Mouse (Mus musculus) CH12.LX (cell line): ENCODE measurements at regions not wholly inside any gene's neighbourhood (a gene's known extent, or its start where the extent isn't known, plus 50 kb on each side); places are given as distances from the start of the nearest gene placed in this dataset.

ENCODE experiments used
- DNase-seq: peaks from one replicate; pipeline ENCODE4 v3.0.0-alpha.2; 2013; ENCODE audit errors: extremely low read depth
- H3K27ac ChIP-seq: 2 replicates; pipeline ENCODE4 v1.5.1; 2012; ENCODE audit warnings: low read depth, mild to moderate bottlenecking, control low read depth, moderate library complexity; ENCODE audit not compliant: insufficient read depth
- H3K27me3 ChIP-seq: replicated peaks from 2 replicates; pipeline ENCODE3; 2012; ENCODE audit warnings: inconsistent platforms
- H3K36me3 ChIP-seq, 2 experiments: replicated peaks in 1 of 2; 2 replicates each; pipeline versions ENCODE3 to v1.6.1; 2012; ENCODE audit warnings: inconsistent platforms in 1 of 2, low read length in 1 of 2, mild to moderate bottlenecking in 1 of 2, mixed read lengths in 1 of 2, moderate library complexity in 1 of 2; ENCODE audit not compliant: control insufficient read depth in 1 of 2, insufficient read depth in 1 of 2
- H3K4me1 ChIP-seq, 2 experiments: 2 replicates each; pipeline ENCODE4 v1.6.1; 2012; ENCODE audit warnings: inconsistent platforms in 1 of 2, moderate library complexity in 1 of 2; ENCODE audit not compliant: insufficient read depth in 2 of 2, control insufficient read depth in 1 of 2
- H3K4me2 ChIP-seq: 2 replicates; pipeline ENCODE4 v1.6.1; 2012; ENCODE audit warnings: low read depth, mild to moderate bottlenecking, control low read depth; ENCODE audit not compliant: poor library complexity, insufficient read depth, severe bottlenecking
- H3K4me3 ChIP-seq, 3 experiments: fragments of 150-350 bp in 1 of 3; sonication (generic) in 1 of 3; replicated peaks in 1 of 3; 2 replicates each; pipeline versions ENCODE3 to v1.5.1; 2011 to 2012; ENCODE audit warnings: low read depth in 2 of 3, low read length in 2 of 3, mild to moderate bottlenecking in 2 of 3, moderate library complexity in 2 of 3, control low read depth in 1 of 3, improper control_type of control experiment in 1 of 3, inconsistent platforms in 1 of 3, mixed read lengths in 1 of 3; ENCODE audit not compliant: poor library complexity in 1 of 3
- H3K79me2 ChIP-seq: replicated peaks from 2 replicates; pipeline ENCODE4 v1.6.1; 2012; ENCODE audit warnings: mild to moderate bottlenecking, moderate library complexity; ENCODE audit not compliant: control insufficient read depth, poor library complexity, insufficient read depth, severe bottlenecking; ENCODE audit errors: extremely low read depth
- H3K9ac ChIP-seq: 2 replicates; pipeline ENCODE4 v1.6.1; 2012; ENCODE audit warnings: low read depth, mild to moderate bottlenecking, control low read depth, moderate library complexity; ENCODE audit not compliant: insufficient read depth
- H3K9me3 ChIP-seq: replicated peaks from 2 replicates; pipeline ENCODE3; 2012; ENCODE audit warnings: low read length, inconsistent platforms, mixed read lengths
- BHLHE40 ChIP-seq: IDR thresholded peaks from 2 replicates; pipeline ENCODE4 v1.6.1; 2011; ENCODE audit warnings: mild to moderate bottlenecking, low read depth, low read length, improper control_type of control experiment
- CTCF ChIP-seq, 2 experiments: IDR thresholded peaks in 1 of 2; conservative IDR thresholded peaks in 1 of 2; 2 replicates each; pipeline ENCODE4 v1.5.1; 2011 to 2012; ENCODE audit warnings: low read depth in 2 of 2, low read length in 2 of 2, improper control_type of control experiment in 1 of 2, inconsistent platforms in 1 of 2, mild to moderate bottlenecking in 1 of 2, moderate library complexity in 1 of 2
- E2F4 ChIP-seq: IDR thresholded peaks from 2 replicates; pipeline ENCODE4 v1.6.1; 2011; ENCODE audit warnings: low read depth, low read length, improper control_type of control experiment; ENCODE audit not compliant: insufficient replicate concordance
- ELF1 ChIP-seq: IDR thresholded peaks from 2 replicates; pipeline ENCODE4 v1.6.1; 2014; ENCODE audit warnings: low read depth, mild to moderate bottlenecking, inconsistent platforms, low read length, improper control_type of control experiment
- ETS1 ChIP-seq: conservative IDR thresholded peaks from 2 replicates; pipeline ENCODE4 v1.6.1; 2012; ENCODE audit warnings: low read depth, mild to moderate bottlenecking, inconsistent platforms, low read length, improper control_type of control experiment, moderate library complexity
- HCFC1 ChIP-seq: IDR thresholded peaks from 2 replicates; pipeline ENCODE4 v1.6.1; 2012; ENCODE audit warnings: low read depth, mild to moderate bottlenecking, inconsistent platforms, low read length, improper control_type of control experiment
- IRF4 ChIP-seq: IDR thresholded peaks from 2 replicates; pipeline ENCODE4 v1.6.1; 2014; ENCODE audit warnings: low read depth, mild to moderate bottlenecking, inconsistent platforms, low read length, improper control_type of control experiment
- JUND ChIP-seq: conservative IDR thresholded peaks from 2 replicates; pipeline ENCODE4 v1.6.1; 2011; ENCODE audit warnings: low read depth, low read length, improper control_type of control experiment
- KAT2A ChIP-seq: IDR thresholded peaks from 2 replicates; pipeline ENCODE4 v1.6.1; 2012; ENCODE audit warnings: low read length, improper control_type of control experiment, inconsistent platforms; ENCODE audit not compliant: insufficient replicate concordance
- MAX ChIP-seq: IDR thresholded peaks from 2 replicates; pipeline ENCODE4 v1.6.1; 2011; ENCODE audit warnings: low read length, improper control_type of control experiment
- MXI1 ChIP-seq: IDR thresholded peaks from 2 replicates; pipeline ENCODE4 v1.6.1; 2011; ENCODE audit warnings: mild to moderate bottlenecking, low read depth, low read length, improper control_type of control experiment
- MYC ChIP-seq: IDR thresholded peaks from 2 replicates; pipeline ENCODE4 v1.6.1; 2011; ENCODE audit warnings: low read depth, mild to moderate bottlenecking, improper control_type of control experiment, low read length
- PAX5 ChIP-seq: IDR thresholded peaks from 2 replicates; pipeline ENCODE4 v1.6.1; 2012; ENCODE audit warnings: low read length, inconsistent platforms, mixed read lengths
- POLR2A ChIP-seq: IDR thresholded peaks from 2 replicates; pipeline ENCODE4 v1.6.1; 2011; ENCODE audit warnings: low read depth, mild to moderate bottlenecking, improper control_type of control experiment, low read length
- RAD21 ChIP-seq: IDR thresholded peaks from 2 replicates; pipeline ENCODE4 v1.6.1; 2011; ENCODE audit warnings: low read depth, mild to moderate bottlenecking, low read length, improper control_type of control experiment, moderate library complexity
- SIN3A ChIP-seq: IDR thresholded peaks from 2 replicates; pipeline ENCODE4 v1.6.1; 2012; ENCODE audit warnings: low read length, improper control_type of control experiment, inconsistent platforms
- SMC3 ChIP-seq: IDR thresholded peaks from 2 replicates; pipeline ENCODE4 v1.6.1; 2011; ENCODE audit warnings: low read depth, low read length, improper control_type of control experiment
- TBP ChIP-seq: conservative IDR thresholded peaks from 2 replicates; pipeline ENCODE4 v1.6.1; 2011; ENCODE audit warnings: low read depth, low read length, improper control_type of control experiment
- TCF12 ChIP-seq: IDR thresholded peaks from 2 replicates; pipeline ENCODE4 v1.6.1; 2014; ENCODE audit warnings: low read depth, mild to moderate bottlenecking, inconsistent platforms, low read length, improper control_type of control experiment
- UBTF ChIP-seq: IDR thresholded peaks from 2 replicates; pipeline ENCODE4 v1.6.1; 2012; ENCODE audit warnings: low read depth, mild to moderate bottlenecking, inconsistent platforms, low read length, improper control_type of control experiment, moderate library complexity
- USF1 ChIP-seq: IDR thresholded peaks from 2 replicates; pipeline ENCODE4 v1.6.1; 2014; ENCODE audit warnings: low read depth, mild to moderate bottlenecking, inconsistent platforms, low read length, improper control_type of control experiment
- USF2 ChIP-seq: conservative IDR thresholded peaks from 2 replicates; pipeline ENCODE4 v1.6.1; 2011; ENCODE audit warnings: low read depth, low read length, improper control_type of control experiment
- ZMIZ1 ChIP-seq: IDR thresholded peaks from 2 replicates; pipeline ENCODE4 v1.6.1; 2012; ENCODE audit warnings: low read depth, mild to moderate bottlenecking, inconsistent platforms, low read length, improper control_type of control experiment
- dilution Hi-C: fragments of 300-500 bp; cut with MboI; formaldehyde crosslinking; loops from 2 replicates; pipeline ENCODE4 v1.14.3; 2020; ENCODE audit warnings: low sequenced_read_pairs; ENCODE audit not compliant: extremely low pct_unique_long_range_greater_than_20kb, extremely low pct_ligation_motif_present
- in situ Hi-C: fragments of 300-500 bp; cut with MboI; formaldehyde crosslinking; loops from 3 replicates; pipeline ENCODE4 v1.14.3; 2019; ENCODE audit warnings: low sequenced_read_pairs, low pct_ligation_motif_present, low pct_unique_long_range_greater_than_20kb, mixed read lengths

GRCm38 (mm10) chr8:15318082-15318816 lies 272.4 kb upstream of the BB014433 start:
- H3K4me3 ChIP-seq = no peak overlapping the region
- in situ Hi-C loops (no loop called here), dilution Hi-C loops (no loop called here)

GRCm38 (mm10) chr8:15313481-15313880 lies 267.6 kb upstream of the BB014433 start:
- Histone ChIP-seq H3K9ac (no peak overlapping the region), H3K27me3 (no peaks in the 10 kb centered on the region), H3K27ac (no peak overlapping the region), H3K79me2 (no peaks in the 10 kb centered on the region)
- dilution Hi-C loops = no loop called here
- TF ChIP-seq MXI1 (no peak), IRF4 (no peak), E2F4 (no peak), PAX5 (no peak), ELF1 (no peak), POLR2A (no peak), ETS1 (no peak), UBTF (no peak), TBP (no peak), BHLHE40 (no peak), MAX (no peak), KAT2A (no peak), SIN3A (no peak), SMC3 (no peak)
- TF ChIP-seq, all 38 proteins: peak for 0
- H3K4me3 ChIP-seq = no peak overlapping the region
- H3K36me3 ChIP-seq = no peaks in the 10 kb centered on the region
- in situ Hi-C loops = no loop called here
- DNase-seq = no peak
- no peaks in the 10 kb centered on the region for H3K4me1 ChIP-seq
- no peak overlapping the region for H3K4me2 ChIP-seq
- peaks cover 66% of the 10 kb centered on the region for H3K9me3 ChIP-seq

More at GRCm38 (mm10) chr8:15318082-15318816, 272.4 kb upstream of the BB014433 start:
- H3K27me3 ChIP-seq = no peaks in the 10 kb centered on the region
- no peak for TF ChIP-seq UBTF
- TF ChIP-seq ETS1 = no peak
- no peak for TF ChIP-seq TBP
- TF ChIP-seq HCFC1 = no peak
- TF ChIP-seq PAX5 = no peak
- no peak for TF ChIP-seq KAT2A
- no peak for TF ChIP-seq JUND
- TF ChIP-seq CTCF (conservative IDR thresholded peaks at IDR 0.05 in 1 of 2, IDR thresholded peaks at IDR 0.05 in 1 of 2; ENCODE audit: low read depth in 2 of 2, low read length in 2 of 2) = no peak
- TF ChIP-seq RAD21 = no peak
- no peak for TF ChIP-seq USF2
- TF ChIP-seq SIN3A = no peak
- no peak for TF ChIP-seq USF1
- TF ChIP-seq MXI1 = no peak
- no peak for TF ChIP-seq E2F4
- no peak for TF ChIP-seq MYC
- no peak for TF ChIP-seq POLR2A
- TF ChIP-seq TCF12 = no peak
- TF ChIP-seq ZMIZ1 = no peak
- H3K79me2 ChIP-seq = no peaks in the 10 kb centered on the region
- no peak overlapping the region for H3K4me2 ChIP-seq
- no peak for DNase-seq
- H3K27ac ChIP-seq = no peak overlapping the region
- H3K4me1 ChIP-seq = no peaks in the 10 kb centered on the region
- H3K36me3 ChIP-seq = no peaks in the 10 kb centered on the region
- no peak overlapping the region for H3K9ac ChIP-seq
- peaks cover 63% of the 10 kb centered on the region for H3K9me3 ChIP-seq
